Mouse (Mus musculus): ENCODE measurements around the gene Mrpl42.

DNA sequence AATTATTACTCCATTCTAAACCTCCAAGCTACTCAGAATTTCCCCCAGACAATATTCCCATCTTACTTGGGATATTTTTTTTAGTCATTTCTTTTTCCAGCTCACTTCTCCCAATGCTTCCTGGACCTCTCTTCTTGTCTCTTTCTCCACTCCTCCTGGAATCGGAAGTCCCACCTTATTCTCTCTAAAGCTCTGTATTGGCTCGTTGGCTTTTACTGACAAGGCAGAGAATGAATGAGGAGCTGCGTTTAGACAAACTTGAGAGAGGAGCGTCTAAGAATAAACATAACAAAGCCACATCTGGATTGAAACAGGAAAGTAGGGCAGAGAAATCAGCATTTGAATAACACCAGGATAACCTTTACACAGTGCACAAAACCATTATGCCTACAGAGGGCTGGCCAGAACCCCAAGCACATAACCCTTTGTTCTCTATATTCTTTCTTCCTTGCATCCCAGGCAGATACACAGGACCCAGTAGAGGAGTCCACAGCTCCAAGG, 40.6 kb downstream of the Mrpl42 start:
- no peak for TF ChIP-seq CTCF (IDR thresholded peaks at IDR 0.05; ENCODE audit: low read depth)
- no peak for TF ChIP-seq EP300 (IDR thresholded peaks at IDR 0.05; ENCODE audit: low read depth)
